Mouse (Mus musculus): ENCODE measurements around the gene Myrip. TPM values are rescaled to one million over a fixed set of nuclear protein-coding genes. Genes with fewer than 3 reads are reported as not detected.
"Not testable (repeated sequence)": the region's sequence is repeated elsewhere in the genome, so short reads cannot be mapped to it uniquely, and the experiment has no call there.

Myrip gene
- polyA plus RNA-seq, 1 experiment from 2014 or later = 8.1 TPM

GRCm38 (mm10) chr9:120299429-120299828, 1.9 kb upstream of the Myrip start:
- Histone ChIP-seq H3K27me3 (peaks cover 4% of the 10 kb centered on the region; the same call in 1 of the 2 replicates), H3K4me1 (replicated peaks) (peaks cover 12% of the 10 kb centered on the region), H3K36me3 (no peaks in the 10 kb centered on the region), H3K9me3 (no peaks in the 10 kb centered on the region), H3K9ac (no peak overlapping the region), H3K4me3 (no peak overlapping the region), H3K27ac (replicated peaks) (no peak overlapping the region), H3K4me2 (no peak overlapping the region)
- ATAC-seq (ENCODE audit: low FRiP score, low read depth) = no peak
- 70% methylated on average over 2 of the region's 2 CpGs for WGBS

DNA sequence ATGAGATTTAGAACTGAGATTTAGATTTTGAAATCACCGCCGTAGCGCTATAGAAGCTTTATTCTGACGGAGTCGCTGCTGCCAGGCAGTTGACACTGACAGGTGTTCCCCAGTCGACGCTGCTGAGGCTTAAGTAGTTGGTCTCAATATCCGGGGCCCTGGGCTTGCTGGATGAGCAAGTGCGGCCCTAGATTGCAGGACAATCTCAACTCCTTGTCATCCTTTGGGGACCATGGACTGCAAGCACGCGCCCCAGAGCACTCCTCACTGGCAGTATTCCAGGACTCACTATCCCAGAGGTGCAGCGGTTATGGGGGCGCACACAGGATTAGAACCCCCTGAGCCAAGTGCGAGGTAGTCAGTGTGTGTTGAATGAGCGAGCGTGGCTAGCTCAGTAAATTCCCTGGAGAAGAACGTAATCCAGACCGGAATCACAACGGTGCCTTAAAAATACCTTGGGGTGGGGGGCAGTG, 1.7 kb downstream of the Myrip start:
- no peak for ATAC-seq (ENCODE audit: low FRiP score, low read depth)
- WGBS = 5% methylated on average over 19 of the region's 19 CpGs
- H3K9me3 ChIP-seq = no peaks in the 10 kb centered on the region

DNA sequence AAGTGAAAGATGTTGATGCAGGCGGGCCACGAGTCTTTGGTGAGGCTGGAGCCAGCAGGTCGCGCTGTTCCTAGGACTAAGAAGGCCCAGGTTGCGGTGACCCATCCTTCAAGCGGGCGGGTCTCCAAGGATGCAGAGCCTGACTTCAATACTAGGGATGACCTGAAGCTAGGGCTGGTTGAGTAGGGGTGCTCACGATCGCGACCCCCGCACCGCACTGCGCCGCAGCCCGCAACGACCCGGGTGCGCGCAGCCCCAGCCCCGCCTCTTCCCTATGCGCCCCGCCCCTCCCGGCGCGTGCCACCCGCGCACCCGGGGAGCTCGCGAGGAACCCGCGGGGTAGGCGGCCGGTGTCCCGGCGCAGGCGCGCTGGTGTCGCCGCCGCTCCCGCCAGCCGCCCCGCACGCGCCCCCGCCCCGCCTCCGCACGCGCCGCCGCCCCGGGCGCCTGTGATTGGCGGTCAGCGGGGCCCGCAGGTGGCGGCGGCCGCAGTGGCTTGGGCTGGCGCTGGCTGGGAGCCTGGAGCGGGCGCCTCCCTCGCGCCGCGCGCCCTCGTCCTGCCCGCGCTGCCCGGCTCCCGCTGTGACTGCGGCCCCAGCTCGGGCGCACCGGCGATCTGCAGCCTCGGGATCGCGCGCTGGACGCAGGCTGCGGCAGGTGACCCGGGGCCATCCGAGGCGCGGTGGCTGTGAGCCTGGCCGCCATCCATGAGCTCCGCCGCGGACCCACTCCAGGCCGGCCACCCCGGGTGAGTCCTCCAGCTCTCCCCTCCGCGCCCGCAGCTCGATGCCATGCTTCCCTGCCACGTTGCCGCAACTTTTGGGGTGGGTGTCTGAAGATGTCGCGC, 2.4 kb downstream of the Myrip start:
- peaks cover 24% of the 10 kb centered on the region for H3K4me1 ChIP-seq (replicated peaks)

More for the DNA sequence above, 1.7 kb downstream of the Myrip start:
- Histone ChIP-seq H3K4me1 (replicated peaks) (peaks cover 24% of the 10 kb centered on the region), H3K4me2 (peak overlapping the region; percentile 95), H3K9ac (peak overlapping the region; percentile 69), H3K27ac (replicated peaks) (peak overlapping the region; percentile 77), H3K36me3 (no peaks in the 10 kb centered on the region), H3K27me3 (peaks cover 20% of the 10 kb centered on the region), H3K4me3 (peak overlapping the region; percentile 71)

GRCm38 (mm10) chr9:120304300-120305137, 3.2 kb downstream of the Myrip start:
- no peaks in the 10 kb centered on the region for H3K9me3 ChIP-seq
- peaks cover 20% of the 10 kb centered on the region for H3K27me3 ChIP-seq
- peak overlapping the region; percentile 71 for H3K4me3 ChIP-seq
- no peaks in the 10 kb centered on the region for H3K36me3 ChIP-seq
- H3K27ac ChIP-seq (replicated peaks) = peak overlapping the region; percentile 77
- ATAC-seq (ENCODE audit: low FRiP score, low read depth) = 0 out of 2 replicates have a peak, but pooled peaks have one; percentile 6
- H3K9ac ChIP-seq = peak overlapping the region; percentile 69
- H3K4me1 ChIP-seq (replicated peaks) = peaks cover 24% of the 10 kb centered on the region
- WGBS = 3% methylated on average over 54 of the region's 54 CpGs
- H3K4me2 ChIP-seq = peak overlapping the region; percentile 95

More for the DNA sequence above, 2.4 kb downstream of the Myrip start:
- peak; percentile 91 for ATAC-seq (ENCODE audit: low FRiP score, low read depth)
- peaks cover 20% of the 10 kb centered on the region for H3K27me3 ChIP-seq
- peak overlapping the region; percentile 77 for H3K27ac ChIP-seq (replicated peaks)
- H3K4me3 ChIP-seq = peak overlapping the region; percentile 71
- peak overlapping the region; percentile 95 for H3K4me2 ChIP-seq
- no peaks in the 10 kb centered on the region for H3K9me3 ChIP-seq
- H3K9ac ChIP-seq = peak overlapping the region; percentile 69
- no peaks in the 10 kb centered on the region for H3K36me3 ChIP-seq
- under 1% methylated on average over 60 of the region's 103 CpGs for WGBS

- no peaks in the 10 kb centered on the region for H3K9me3 ChIP-seq
- no peak overlapping the region for H3K4me3 ChIP-seq
- ATAC-seq (ENCODE audit: low FRiP score, low read depth) = no peak
- 66% methylated on average over 3 of the region's 3 CpGs for WGBS
- no peaks in the 10 kb centered on the region for H3K27me3 ChIP-seq
- H3K36me3 ChIP-seq = no peaks in the 10 kb centered on the region
- H3K27ac ChIP-seq (replicated peaks) = no peak overlapping the region
- H3K9ac ChIP-seq = no peak overlapping the region
- H3K4me1 ChIP-seq (replicated peaks) = no peaks in the 10 kb centered on the region
- no peak overlapping the region for H3K4me2 ChIP-seq
Measured at GRCm38 (mm10) chr9:120315171-120315570, 13.9 kb downstream of the Myrip start.

DNA sequence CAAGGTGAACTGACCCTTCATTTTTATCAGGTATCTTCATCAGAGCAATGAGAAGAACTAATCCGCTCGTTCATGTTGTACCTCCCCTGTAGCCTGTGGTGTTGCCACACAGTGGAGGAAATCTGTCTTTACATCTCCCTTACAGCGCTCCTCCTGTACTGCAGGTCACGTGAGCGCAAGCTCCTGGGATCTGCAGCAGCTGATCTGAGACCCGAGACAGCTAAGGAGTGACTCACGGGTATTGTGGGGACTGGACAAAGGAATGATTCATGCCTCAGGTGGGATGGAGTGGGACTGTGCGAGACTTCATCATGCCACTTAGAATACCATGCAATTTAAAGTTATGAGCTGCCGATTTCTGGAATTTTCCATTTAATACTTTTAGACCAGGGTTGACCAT, 17.8 kb downstream of the Myrip start:
- 79% methylated on average over 9 of the region's 9 CpGs for WGBS
- Histone ChIP-seq H3K36me3 (no peaks in the 10 kb centered on the region), H3K4me1 (replicated peaks) (peaks cover 7% of the 10 kb centered on the region), H3K27me3 (no peaks in the 10 kb centered on the region), H3K4me2 (no peak overlapping the region), H3K4me3 (no peak overlapping the region), H3K9me3 (no peaks in the 10 kb centered on the region), H3K9ac (no peak overlapping the region), H3K27ac (replicated peaks) (no peak overlapping the region)
- ATAC-seq (ENCODE audit: low FRiP score, low read depth) = no peak

DNA sequence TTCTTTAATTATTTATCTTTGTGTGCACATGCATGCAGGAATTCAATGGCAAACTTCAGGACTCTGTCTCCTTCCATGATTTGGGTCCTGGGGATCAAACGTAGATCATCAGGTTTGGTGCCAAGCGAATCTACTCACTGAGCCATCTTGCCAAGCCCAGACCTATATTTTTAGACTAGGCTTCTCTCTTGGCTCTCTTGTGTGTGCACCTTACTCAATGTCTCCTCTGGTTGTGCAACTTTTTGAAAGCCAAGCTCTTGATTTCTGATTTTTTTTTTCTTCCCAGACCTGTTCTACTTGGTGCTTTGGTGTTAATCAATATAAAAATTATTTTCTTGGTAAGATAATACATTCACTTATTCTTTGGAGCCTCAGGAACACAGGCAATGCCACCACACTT, 19.3 kb downstream of the Myrip start:
- no peak overlapping the region for H3K9ac ChIP-seq
- no peaks in the 10 kb centered on the region for H3K27me3 ChIP-seq
- H3K36me3 ChIP-seq = no peaks in the 10 kb centered on the region
- no peak overlapping the region for H3K4me3 ChIP-seq
- no peaks in the 10 kb centered on the region for H3K9me3 ChIP-seq
- H3K27ac ChIP-seq (replicated peaks) = no peak overlapping the region
- H3K4me1 ChIP-seq (replicated peaks) = peaks cover 7% of the 10 kb centered on the region
- whole genome bisulfite sequencing = 85% methylated on average over 2 of the region's 2 CpGs
- no peak for ATAC-seq (ENCODE audit: low FRiP score, low read depth)
- H3K4me2 ChIP-seq = no peak overlapping the region

DNA sequence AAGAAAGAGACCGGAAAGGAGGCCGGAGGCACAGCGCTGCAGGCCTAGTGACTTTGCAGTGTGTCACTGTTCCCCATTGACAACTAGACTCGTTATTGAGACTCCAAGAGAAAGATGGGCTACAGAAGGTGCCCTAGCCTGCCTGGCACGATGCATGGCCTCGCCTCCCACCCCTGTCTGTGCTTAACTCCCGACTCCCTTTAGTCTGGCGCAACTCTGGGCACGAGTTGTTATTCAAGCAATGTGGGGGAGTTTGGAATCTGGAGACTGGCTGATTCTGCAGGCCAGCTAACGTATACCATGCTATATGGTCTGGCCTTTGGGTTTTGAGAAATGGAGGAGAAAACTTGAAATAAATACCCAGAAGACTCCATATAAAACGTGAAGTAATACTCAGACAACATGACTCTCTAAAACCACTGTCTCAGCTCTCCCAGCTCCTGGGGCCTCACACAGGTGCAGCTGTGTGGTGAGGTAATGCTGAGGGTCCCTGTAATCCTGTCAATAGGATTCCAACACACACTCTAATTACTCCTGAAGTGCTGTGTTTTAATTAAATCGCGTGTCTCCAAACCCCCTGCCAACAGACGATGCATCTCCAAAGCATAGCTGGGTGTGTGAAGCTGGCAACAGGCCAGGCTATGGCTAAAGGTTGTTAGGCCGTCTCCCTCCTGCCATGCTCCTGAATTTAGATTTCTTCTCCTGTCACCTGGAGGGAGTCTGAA, 21.6 kb downstream of the Myrip start:
- H3K9me3 ChIP-seq = no peaks in the 10 kb centered on the region
- WGBS = 76% methylated on average over 15 of the region's 15 CpGs
- no peaks in the 10 kb centered on the region for H3K27me3 ChIP-seq
- H3K27ac ChIP-seq (replicated peaks) = no peak overlapping the region
- H3K4me3 ChIP-seq = no peak overlapping the region
- H3K9ac ChIP-seq = no peak overlapping the region
- H3K36me3 ChIP-seq = no peaks in the 10 kb centered on the region
- H3K4me1 ChIP-seq (replicated peaks) = peaks cover 7% of the 10 kb centered on the region
- 0 out of 2 replicates have a peak, but pooled peaks have one; percentile 23 for ATAC-seq (ENCODE audit: low FRiP score, low read depth)
- no peak overlapping the region for H3K4me2 ChIP-seq

- not testable (repeated sequence) for H3K36me3 ChIP-seq; H3K9me3 ChIP-seq; H3K4me1 ChIP-seq (replicated peaks); H3K4me2 ChIP-seq; H3K27ac ChIP-seq (replicated peaks); H3K9ac ChIP-seq; ATAC-seq (ENCODE audit: low FRiP score, low read depth); H3K27me3 ChIP-seq; H3K4me3 ChIP-seq
- 84% methylated on average over 3 of the region's 3 CpGs for WGBS
Measured at GRCm38 (mm10) chr9:120331048-120331447, 29.7 kb downstream of the Myrip start.

DNA sequence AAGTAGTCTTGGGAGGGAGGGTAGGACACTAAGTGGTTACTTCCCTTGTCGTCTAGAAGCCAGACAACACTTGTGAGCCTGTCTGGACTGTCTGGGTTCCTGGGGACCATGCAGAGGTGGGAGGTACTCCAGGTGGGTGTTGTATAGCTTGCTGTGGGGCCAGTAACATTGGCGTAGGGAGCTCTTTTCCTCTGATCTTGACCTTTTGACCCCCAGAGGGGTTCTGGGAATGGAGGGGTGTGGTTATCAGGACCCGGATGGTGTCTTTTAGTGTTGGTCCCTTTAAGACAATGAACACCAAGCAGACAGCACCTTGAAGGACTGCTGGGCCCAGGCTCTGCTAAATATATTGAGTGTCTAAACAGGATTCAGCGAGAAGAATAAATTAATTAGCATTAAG, 36.9 kb downstream of the Myrip start:
- H3K4me3 ChIP-seq = no peak overlapping the region
- no peaks in the 10 kb centered on the region for H3K27me3 ChIP-seq
- no peak overlapping the region for H3K27ac ChIP-seq (replicated peaks)
- no peaks in the 10 kb centered on the region for H3K36me3 ChIP-seq
- no peak for ATAC-seq (ENCODE audit: low FRiP score, low read depth)
- no peak overlapping the region for H3K9ac ChIP-seq
- no peaks in the 10 kb centered on the region for H3K9me3 ChIP-seq
- peaks cover under 1% of the 10 kb centered on the region for H3K4me1 ChIP-seq (replicated peaks)
- H3K4me2 ChIP-seq = no peak overlapping the region
- 60% methylated on average over 4 of the region's 4 CpGs for WGBS

GRCm38 (mm10) chr9:120339975-120340695, 38.8 kb downstream of the Myrip start:
- ATAC-seq (ENCODE audit: low FRiP score, low read depth) = no peak
- Histone ChIP-seq H3K9ac (no peak overlapping the region), H3K27ac (replicated peaks) (no peak overlapping the region), H3K4me2 (no peak overlapping the region), H3K4me3 (no peak overlapping the region), H3K27me3 (no peaks in the 10 kb centered on the region), H3K36me3 (no peaks in the 10 kb centered on the region), H3K9me3 (no peaks in the 10 kb centered on the region), H3K4me1 (replicated peaks) (peaks cover 14% of the 10 kb centered on the region)
- 81% methylated on average over 10 of the region's 10 CpGs for WGBS
